Mouse (Mus musculus): ENCODE results near the gene Nudt6. TPM values are rescaled to one million over a fixed set of nuclear protein-coding genes. Genes with fewer than 3 reads are reported as not detected.

Nudt6 gene
- 9.2 and 10.8 TPM in 2 replicates for polyA plus RNA-seq (2015; fragmentation: Nextera tagmentation; extraction: Ambion mirVana)

- Histone ChIP-seq H3K4me1 (replicated peaks; ENCODE audit: control insufficient read depth, insufficient read depth) (peaks cover 3% of the 10 kb centered on the region; the same call in 1 of the 2 replicates), H3K27me3 (ENCODE audit: control insufficient read depth, insufficient read depth, low read length) (no peaks in the 10 kb centered on the region), H3K27ac (replicated peaks) (peak within 1 kb of the TSS; percentile 95), H3K9ac (ENCODE audit: low read length) (peak within 1 kb of the TSS; percentile 78), H3K4me3 (ENCODE audit: low read depth, low read length) (peak within 1 kb of the TSS; percentile 86), H3K4me2 (replicated peaks; ENCODE audit: low read depth) (peak within 1 kb of the TSS; percentile 76), H3K36me3 (ENCODE audit: control insufficient read depth, insufficient read depth, low read length) (no peaks in the 10 kb centered on the region), H3K9me3 (ENCODE audit: control insufficient read depth, low read length) (no peaks in the 10 kb centered on the region)
- WGBS = under 1% methylated on average over 50 of the region's 50 CpGs
- TF ChIP-seq CTCF (IDR thresholded peaks at IDR 0.05; ENCODE audit: low read depth) (no peak), EP300 (optimal IDR thresholded peaks at IDR 0.05) (peak; percentile 81)
- peak; percentile 91 for ATAC-seq (ENCODE audit: low FRiP score, low TSS enrichment)
- peak; percentile 93 for DNase-seq (ENCODE audit: low spot score)
These were observed at the start of gene Nudt6 for GRCm38 (mm10) chr3:37420072-37420471. TSS of gene Nudt6 (minus strand) at chr3:37420211.

- Histone ChIP-seq H3K4me3 (ENCODE audit: low read depth, low read length) (no peak overlapping the region), H3K9ac (ENCODE audit: low read length) (no peak overlapping the region), H3K9me3 (ENCODE audit: control insufficient read depth, low read length) (no peaks in the 10 kb centered on the region), H3K36me3 (ENCODE audit: control insufficient read depth, insufficient read depth, low read length) (no peaks in the 10 kb centered on the region; the same call in 1 of the 2 replicates), H3K27me3 (ENCODE audit: control insufficient read depth, insufficient read depth, low read length) (no peaks in the 10 kb centered on the region), H3K27ac (replicated peaks) (no peak overlapping the region), H3K4me1 (replicated peaks; ENCODE audit: control insufficient read depth, insufficient read depth) (no peaks in the 10 kb centered on the region), H3K4me2 (replicated peaks; ENCODE audit: low read depth) (no peak overlapping the region)
- TF ChIP-seq CTCF (IDR thresholded peaks at IDR 0.05; ENCODE audit: low read depth) (no peak), EP300 (optimal IDR thresholded peaks at IDR 0.05) (no peak)
- no peak for ATAC-seq (ENCODE audit: low FRiP score, low TSS enrichment)
- no peak for DNase-seq (ENCODE audit: low spot score)
- WGBS = 82% methylated on average over 4 of the region's 4 CpGs
These were observed 49.3 kb upstream of the Nudt6 start for GRCm38 (mm10) chr3:37469353-37469752.

- H3K27me3 ChIP-seq (ENCODE audit: control insufficient read depth, insufficient read depth, low read length) = no peaks in the 10 kb centered on the region
- no peak overlapping the region for H3K27ac ChIP-seq (replicated peaks)
- H3K4me2 ChIP-seq (replicated peaks; ENCODE audit: low read depth) = no peak overlapping the region
- no peak for DNase-seq (ENCODE audit: low spot score)
- WGBS = 86% methylated on average over 2 of the region's 2 CpGs
- no peak overlapping the region for H3K9ac ChIP-seq (ENCODE audit: low read length)
- H3K4me3 ChIP-seq (ENCODE audit: low read depth, low read length) = no peak overlapping the region
- peak; percentile 81 for TF ChIP-seq CTCF (IDR thresholded peaks at IDR 0.05; ENCODE audit: low read depth)
- TF ChIP-seq EP300 (optimal IDR thresholded peaks at IDR 0.05) = no peak
- H3K4me1 ChIP-seq (replicated peaks; ENCODE audit: control insufficient read depth, insufficient read depth) = no peaks in the 10 kb centered on the region
- no peak for ATAC-seq (ENCODE audit: low FRiP score, low TSS enrichment)
- no peaks in the 10 kb centered on the region for H3K9me3 ChIP-seq (ENCODE audit: control insufficient read depth, low read length)
- H3K36me3 ChIP-seq (ENCODE audit: control insufficient read depth, insufficient read depth, low read length) = no peaks in the 10 kb centered on the region; the same call in 1 of the 2 replicates
These were observed 48.2 kb upstream of the Nudt6 start for GRCm38 (mm10) chr3:37468170-37468569.

- 59% methylated on average over 1 of the region's 1 CpGs for WGBS
- no peak for TF ChIP-seq CTCF (IDR thresholded peaks at IDR 0.05; ENCODE audit: low read depth)
- TF ChIP-seq EP300 (optimal IDR thresholded peaks at IDR 0.05) = no peak
- DNase-seq (ENCODE audit: low spot score) = no peak
These were observed 36.0 kb upstream of the Nudt6 start for GRCm38 (mm10) chr3:37455992-37456391.

GRCm38 (mm10) chr3:37443409-37443808 is 23.4 kb upstream of the Nudt6 start:
- H3K27ac ChIP-seq (replicated peaks) = no peak overlapping the region
- no peaks in the 10 kb centered on the region for H3K27me3 ChIP-seq (ENCODE audit: control insufficient read depth, insufficient read depth, low read length)
- H3K4me2 ChIP-seq (replicated peaks; ENCODE audit: low read depth) = no peak overlapping the region
- no peaks in the 10 kb centered on the region for H3K36me3 ChIP-seq (ENCODE audit: control insufficient read depth, insufficient read depth, low read length)
- DNase-seq (ENCODE audit: low spot score) = no peak
- no peak for TF ChIP-seq EP300 (optimal IDR thresholded peaks at IDR 0.05)
- TF ChIP-seq CTCF (IDR thresholded peaks at IDR 0.05; ENCODE audit: low read depth) = no peak
- no peak overlapping the region for H3K9ac ChIP-seq (ENCODE audit: low read length)
- WGBS = 74% methylated on average over 2 of the region's 2 CpGs
- ATAC-seq (ENCODE audit: low FRiP score, low TSS enrichment) = no peak
- no peaks in the 10 kb centered on the region for H3K9me3 ChIP-seq (ENCODE audit: control insufficient read depth, low read length)
- no peak overlapping the region for H3K4me3 ChIP-seq (ENCODE audit: low read depth, low read length)
- no peaks in the 10 kb centered on the region for H3K4me1 ChIP-seq (replicated peaks; ENCODE audit: control insufficient read depth, insufficient read depth)

More at GRCm38 (mm10) chr3:37455992-37456391, 36.0 kb upstream of the Nudt6 start:
- H3K4me2 ChIP-seq (replicated peaks; ENCODE audit: low read depth) = no peak overlapping the region
- H3K4me1 ChIP-seq (replicated peaks; ENCODE audit: control insufficient read depth, insufficient read depth) = no peaks in the 10 kb centered on the region
- no peak overlapping the region for H3K27ac ChIP-seq (replicated peaks)
- H3K9ac ChIP-seq (ENCODE audit: low read length) = no peak overlapping the region
- H3K4me3 ChIP-seq (ENCODE audit: low read depth, low read length) = no peak overlapping the region
- H3K27me3 ChIP-seq (ENCODE audit: control insufficient read depth, insufficient read depth, low read length) = no peaks in the 10 kb centered on the region
- no peaks in the 10 kb centered on the region for H3K36me3 ChIP-seq (ENCODE audit: control insufficient read depth, insufficient read depth, low read length)
- no peaks in the 10 kb centered on the region for H3K9me3 ChIP-seq (ENCODE audit: control insufficient read depth, low read length)
- ATAC-seq (ENCODE audit: low FRiP score, low TSS enrichment) = no peak

- no peak for TF ChIP-seq CTCF (IDR thresholded peaks at IDR 0.05; ENCODE audit: low read depth)
- TF ChIP-seq EP300 (optimal IDR thresholded peaks at IDR 0.05) = no peak
- H3K9ac ChIP-seq (ENCODE audit: low read length) = no peak overlapping the region
- H3K9me3 ChIP-seq (ENCODE audit: control insufficient read depth, low read length) = no peaks in the 10 kb centered on the region
- no peak overlapping the region for H3K4me2 ChIP-seq (replicated peaks; ENCODE audit: low read depth)
- H3K36me3 ChIP-seq (ENCODE audit: control insufficient read depth, insufficient read depth, low read length) = no peaks in the 10 kb centered on the region
- no peak overlapping the region for H3K4me3 ChIP-seq (ENCODE audit: low read depth, low read length)
- WGBS = 48% methylated on average over 1 of the region's 1 CpGs
- no peaks in the 10 kb centered on the region for H3K4me1 ChIP-seq (replicated peaks; ENCODE audit: control insufficient read depth, insufficient read depth)
- H3K27ac ChIP-seq (replicated peaks) = no peak overlapping the region
- no peak for ATAC-seq (ENCODE audit: low FRiP score, low TSS enrichment)
- DNase-seq (ENCODE audit: low spot score) = no peak
- no peaks in the 10 kb centered on the region for H3K27me3 ChIP-seq (ENCODE audit: control insufficient read depth, insufficient read depth, low read length)
These were observed 19.8 kb upstream of the Nudt6 start for GRCm38 (mm10) chr3:37439770-37440169.
